Mouse (Mus musculus) layer of hippocampus, adult 9-11 months (tissue): ENCODE results near the gene Sh3bp1.
"Not testable (repeated sequence)": the region's sequence is repeated elsewhere in the genome, so short reads cannot be mapped to it uniquely, and the experiment has no call there.

ENCODE experiments used
- DNase-seq: peaks from one replicate; pipeline ENCODE4 v3.0.0; 2022

Gene Sh3bp1

GRCm38 (mm10) chr15:78877810-78878390 lies 21.7 kb upstream of the Sh3bp1 start:
- DNase-seq = no peak

GRCm38 (mm10) chr15:78878792-78879516 lies 20.6 kb upstream of the Sh3bp1 start:
- DNase-seq = not testable (repeated sequence)

DNA sequence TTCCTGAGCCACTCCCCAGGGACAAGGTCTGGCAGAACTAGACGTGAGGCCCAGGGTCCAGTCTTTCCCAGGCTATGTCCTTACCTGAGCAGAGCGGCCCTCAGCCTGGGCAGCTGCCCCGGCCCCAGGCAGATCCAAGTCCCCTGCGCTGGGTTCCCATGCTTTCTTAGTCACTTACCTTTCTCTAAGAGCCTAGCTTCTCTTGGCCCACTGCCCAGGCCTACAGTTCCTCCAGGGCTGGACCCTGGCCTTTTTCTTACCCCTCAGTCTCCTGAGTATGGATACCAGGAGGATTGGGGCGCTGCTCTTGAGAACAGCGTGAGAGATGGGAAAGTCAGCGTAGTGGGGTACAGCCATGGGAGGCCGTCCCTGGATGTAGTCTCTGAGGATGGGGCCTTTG lies 19.1 kb upstream of the Sh3bp1 start:
- DNase-seq = no peak

- DNase-seq = no peak
Measured at GRCm38 (mm10) chr15:78881828-78882227, 17.7 kb upstream of the Sh3bp1 start.

GRCm38 (mm10) chr15:78889401-78889853 lies 10.1 kb upstream of the Sh3bp1 start:
- no peak for DNase-seq

- no peak for DNase-seq
Measured at GRCm38 (mm10) chr15:78892440-78892839, 7.1 kb upstream of the Sh3bp1 start.

DNA sequence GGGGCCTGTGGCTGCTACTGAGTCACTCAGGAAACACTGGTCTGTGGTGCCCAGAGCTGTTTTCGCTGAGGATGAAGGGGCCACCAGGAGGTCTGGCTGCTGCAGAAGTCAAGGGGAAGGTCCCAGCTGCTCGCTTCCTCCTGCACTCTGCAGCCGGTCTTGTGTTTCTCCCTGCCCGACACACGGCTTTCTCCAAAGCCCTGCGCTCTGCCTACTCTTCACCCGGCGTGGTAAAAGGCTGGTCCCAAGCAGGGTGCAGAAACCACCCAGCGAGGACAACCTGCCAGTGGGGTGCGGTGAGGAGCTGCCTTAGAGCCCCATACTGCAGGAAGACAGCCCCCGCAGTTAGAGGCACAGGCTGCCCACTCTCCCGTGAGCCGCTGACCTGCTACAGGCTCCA lies 4.8 kb upstream of the Sh3bp1 start:
- DNase-seq = no peak

- DNase-seq = no peak
Measured at GRCm38 (mm10) chr15:78895741-78896140, 3.8 kb upstream of the Sh3bp1 start.

- no peak for DNase-seq
Measured at GRCm38 (mm10) chr15:78896149-78896548, 3.4 kb upstream of the Sh3bp1 start.

DNA sequence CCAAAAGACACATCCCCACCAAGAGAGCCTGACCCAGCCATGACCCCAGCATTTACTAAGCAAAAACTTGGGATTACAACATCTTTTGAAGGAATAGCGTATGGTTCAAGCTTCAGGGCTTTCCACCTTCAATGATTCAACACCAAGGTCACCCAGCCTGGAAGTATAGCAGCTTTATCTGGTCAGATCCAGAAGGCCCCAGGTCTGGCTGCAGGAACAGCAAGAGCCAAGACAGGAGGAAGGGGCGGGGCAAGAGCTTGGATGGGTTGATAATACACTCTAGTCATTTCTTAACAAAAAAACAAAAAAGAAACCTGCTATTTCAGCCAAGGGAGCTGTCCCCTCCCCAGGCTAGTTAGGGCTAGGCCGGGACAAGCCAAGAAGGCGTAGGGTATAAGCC lies 2.1 kb upstream of the Sh3bp1 start:
- no peak for DNase-seq

GRCm38 (mm10) chr15:78898507-78899001 lies 1.0 kb upstream of the Sh3bp1 start:
- no peak for DNase-seq

DNA sequence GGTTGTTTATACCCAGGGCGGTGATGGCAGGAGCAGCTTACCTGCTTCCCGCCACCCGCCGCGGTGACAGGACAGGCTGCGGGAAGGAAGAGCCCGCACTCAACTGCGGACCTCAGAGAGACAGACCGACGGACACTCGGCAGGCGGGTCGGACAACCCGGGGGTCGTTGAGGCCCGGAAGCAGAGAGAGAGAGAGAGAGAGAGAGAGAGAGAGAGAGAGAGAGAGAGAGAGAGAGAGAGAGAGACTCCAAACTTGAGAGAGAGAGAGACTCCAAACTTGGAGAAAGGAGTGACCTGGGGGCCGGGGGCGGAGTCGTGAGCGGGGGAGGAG lies 194 bp upstream of the Sh3bp1 start, which contains the start of gene Gm49510:
Gm49510 (plus strand) TSS at position 259 of the 331 bp plus-strand sequence.
- no peak for DNase-seq

- DNase-seq = no peak
Measured at GRCm38 (mm10) chr15:78900585-78901421, 1.2 kb downstream of the Sh3bp1 start.

GRCm38 (mm10) chr15:78901422-78901789 lies 1.8 kb downstream of the Sh3bp1 start:
- DNase-seq = no peak

DNA sequence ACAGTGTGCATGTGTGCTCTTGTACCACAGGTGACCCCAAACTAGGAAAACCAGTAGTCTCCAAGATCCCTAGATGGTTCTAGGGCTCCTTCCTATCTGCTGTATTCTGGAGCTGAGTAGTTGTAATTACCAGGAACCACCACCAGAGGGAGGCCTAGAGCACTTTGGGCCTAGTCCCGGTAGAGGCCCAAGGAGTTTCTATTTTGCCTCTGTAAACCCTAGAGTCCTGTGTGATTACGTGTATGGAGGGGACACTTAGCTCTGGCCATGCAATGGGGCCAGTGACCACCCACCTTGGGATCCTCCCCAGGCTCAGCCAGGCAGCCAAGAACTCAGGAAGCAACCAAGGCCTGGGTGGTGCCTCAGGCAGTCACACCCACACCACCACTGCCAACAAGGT lies 3.7 kb downstream of the Sh3bp1 start:
- no peak for DNase-seq

GRCm38 (mm10) chr15:78908399-78908798 lies 8.8 kb downstream of the Sh3bp1 start:
- no peak for DNase-seq

DNA sequence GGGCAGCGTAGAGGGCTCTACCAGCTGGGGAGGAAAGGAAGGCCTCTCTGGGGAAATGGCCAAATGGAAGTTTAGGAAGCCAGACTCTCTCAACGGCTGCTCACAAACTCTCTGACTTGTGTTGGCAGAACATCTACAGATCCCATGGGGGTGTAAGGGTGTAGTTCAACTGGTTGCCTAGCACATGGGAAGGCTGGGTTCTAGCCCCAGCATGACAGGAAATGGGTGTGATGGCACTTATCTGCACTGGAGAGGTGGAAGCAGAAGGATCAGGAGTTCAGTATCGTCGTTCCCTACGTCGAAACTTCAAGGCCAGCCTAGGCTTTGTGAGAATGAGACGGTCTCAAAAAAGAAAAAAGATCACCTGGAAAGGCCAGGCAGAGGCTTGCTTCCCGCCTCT lies 9.4 kb downstream of the Sh3bp1 start:
- DNase-seq = no peak

GRCm38 (mm10) chr15:78912040-78912439 lies 12.5 kb downstream of the Sh3bp1 start:
- no peak for DNase-seq

GRCm38 (mm10) chr15:78913632-78914090 lies 14.1 kb downstream of the Sh3bp1 start, which contains the start of gene Pdxp:
Pdxp (plus strand) TSS chr15:78913919.
- DNase-seq = peak; percentile 98

DNA sequence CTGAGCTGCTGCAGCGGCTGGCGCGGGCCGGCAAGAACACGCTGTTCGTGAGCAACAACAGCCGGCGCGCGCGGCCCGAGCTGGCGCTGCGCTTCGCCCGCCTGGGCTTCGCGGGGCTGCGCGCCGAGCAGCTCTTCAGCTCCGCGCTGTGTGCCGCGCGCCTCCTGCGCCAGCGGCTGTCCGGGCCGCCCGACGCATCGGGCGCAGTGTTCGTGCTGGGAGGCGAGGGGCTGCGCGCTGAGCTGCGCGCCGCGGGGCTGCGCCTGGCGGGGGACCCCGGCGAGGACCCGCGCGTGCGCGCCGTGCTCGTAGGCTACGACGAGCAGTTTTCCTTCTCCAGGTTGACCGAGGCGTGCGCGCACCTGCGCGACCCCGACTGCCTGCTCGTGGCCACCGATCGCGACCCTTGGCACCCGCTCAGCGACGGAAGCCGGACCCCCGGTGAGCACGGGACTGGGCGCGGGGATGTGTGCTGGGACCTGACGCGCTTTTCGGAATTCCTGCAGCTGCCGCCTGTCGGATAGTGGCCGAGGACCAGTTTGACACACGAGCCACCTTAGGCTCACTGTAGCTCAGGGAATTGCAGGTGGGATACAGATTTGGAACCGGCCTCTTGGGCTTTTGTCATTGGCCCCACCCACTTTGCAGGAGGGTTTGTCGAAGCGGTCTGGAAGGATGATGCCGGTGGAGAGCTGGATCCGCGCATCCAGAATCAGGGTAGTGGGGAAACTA lies 14.7 kb downstream of the Sh3bp1 start:
- DNase-seq = no peak

DNA sequence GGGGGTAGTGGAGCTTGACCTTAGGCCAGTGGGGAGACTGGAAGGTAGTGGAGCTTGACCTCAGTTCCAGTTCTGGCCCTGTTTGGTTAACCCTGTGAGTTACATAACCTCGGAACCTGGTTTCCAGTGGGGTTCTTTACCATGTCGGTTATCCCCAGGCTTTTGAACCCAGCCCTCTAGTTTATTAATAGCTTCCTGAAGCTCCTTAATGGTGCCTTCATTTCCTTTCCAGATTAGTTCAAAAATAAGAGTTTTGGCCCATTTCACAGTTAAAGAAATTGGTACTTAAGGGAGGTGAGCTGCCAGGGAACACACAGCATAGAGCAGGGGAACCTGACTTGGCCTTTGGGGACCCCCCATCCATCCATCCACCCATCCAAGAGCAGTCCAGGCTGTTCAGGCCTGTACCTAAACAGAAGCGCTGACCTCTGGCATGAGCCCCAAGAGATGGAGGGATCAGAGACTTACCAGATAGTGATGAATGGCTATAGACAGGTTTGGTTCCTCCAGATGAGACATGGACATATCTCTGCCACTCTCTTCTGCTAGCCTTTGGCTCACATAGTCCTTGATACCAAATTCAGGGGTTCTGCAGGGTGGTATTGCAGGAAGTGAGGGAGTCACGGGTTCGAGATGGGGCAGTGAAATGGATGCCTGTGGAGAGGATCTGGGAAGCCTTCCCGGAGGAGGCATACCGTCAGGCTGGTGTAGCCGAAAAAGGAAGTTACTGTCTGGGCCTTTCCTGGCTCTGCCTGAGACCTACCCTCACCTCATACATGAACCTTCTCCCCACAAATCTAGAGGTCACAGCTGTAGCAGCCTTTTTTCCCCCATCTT lies 15.5 kb downstream of the Sh3bp1 start:
- no peak for DNase-seq

- DNase-seq = peak; percentile 88
Measured at GRCm38 (mm10) chr15:78915660-78916017, 16.1 kb downstream of the Sh3bp1 start.
